Mouse (Mus musculus) gastrocnemius, adult 2 months (tissue): ENCODE data around the gene Pde6g. TPM values are rescaled to one million over a fixed set of nuclear protein-coding genes. Genes with fewer than 3 reads are reported as not detected.
"Not testable (repeated sequence)": the region's sequence is repeated elsewhere in the genome, so short reads cannot be mapped to it uniquely, and the experiment has no call there.

Source experiments
- DNase-seq: peaks from one replicate; pipeline ENCODE4 v3.0.0; 2022
- H3K27ac ChIP-seq: fragments of 200-600 bp; 2 replicates; pipeline ENCODE4 v1.8.1; 2022; ENCODE audit warnings: mild to moderate bottlenecking
- H3K4me3 ChIP-seq: fragments of 200-600 bp; 2 replicates; pipeline ENCODE4 v1.8.1; 2022; ENCODE audit warnings: mild to moderate bottlenecking, moderate library complexity
- CTCF ChIP-seq: fragments of 200-600 bp; IDR thresholded peaks from 2 replicates; pipeline ENCODE4 v1.8.1; 2022; ENCODE audit warnings: antibody characterized with exemption, mild to moderate bottlenecking, moderate library complexity
- intact Hi-C: fragments of 180-260 bp; cut with DNase I; formaldehyde crosslinking; loops from one replicate; pipeline ENCODE4 v1.15.1; 2025
- total RNA-seq, 2 experiments: library from RNA; stranded (reverse); gene quantifications; 2 replicates each; pipeline ENCODE4 v1.2.3; 2021

Gene Pde6g
- total RNA-seq, 2 experiments from 2014 or later = 0.41 to 1.2 TPM

GRCm38 (mm10) chr11:120437857-120438385 is 15.4 kb downstream of the Pde6g start:
- no peak for DNase-seq
- peak overlapping the region; percentile 95 for H3K27ac ChIP-seq
- intact Hi-C loops = no loop called here
- peak overlapping the region; percentile 97 for H3K4me3 ChIP-seq
- no peak for TF ChIP-seq CTCF

- peak; percentile 93 for DNase-seq
- peak within 1 kb of the TSS; percentile 97 for H3K4me3 ChIP-seq
- H3K27ac ChIP-seq = peak within 1 kb of the TSS; percentile 95
- intact Hi-C loops = no loop called here
- peak; percentile 29; the same call in 1 of the 2 replicates for TF ChIP-seq CTCF
These were observed 16.0 kb downstream of the Pde6g start, which contains the start of gene Nploc4 for GRCm38 (mm10) chr11:120437152-120437856. TSS of gene Nploc4 (minus strand) at chr11:120437708.

GRCm38 (mm10) chr11:120426727-120427126 is 26.6 kb downstream of the Pde6g start:
- no peak for TF ChIP-seq CTCF
- intact Hi-C loops = no loop called here
- no peak overlapping the region for H3K4me3 ChIP-seq
- H3K27ac ChIP-seq = no peak overlapping the region
- DNase-seq = no peak

- DNase-seq = peak; percentile 72
- Histone ChIP-seq H3K27ac (peak overlapping the region; percentile 87), H3K4me3 (no peak overlapping the region)
- TF ChIP-seq CTCF = peak; percentile 87
- intact Hi-C loops = loop anchor here (2.0 to 5.0 kb wide), 2 partner anchors 36 to 65 kb away; no protein-coding TSS in a partner anchor
These were observed 29.6 kb downstream of the Pde6g start for GRCm38 (mm10) chr11:120423569-120424295.

GRCm38 (mm10) chr11:120422651-120423568 is 30.4 kb downstream of the Pde6g start:
- peak; percentile 57 for DNase-seq
- intact Hi-C loops = loop anchor here (2.0 to 5.0 kb wide), 2 partner anchors 36 to 64 kb away; no protein-coding TSS in a partner anchor
- Histone ChIP-seq H3K27ac (peak overlapping the region; percentile 87), H3K4me3 (no peak overlapping the region)
- no peak for TF ChIP-seq CTCF

DNA sequence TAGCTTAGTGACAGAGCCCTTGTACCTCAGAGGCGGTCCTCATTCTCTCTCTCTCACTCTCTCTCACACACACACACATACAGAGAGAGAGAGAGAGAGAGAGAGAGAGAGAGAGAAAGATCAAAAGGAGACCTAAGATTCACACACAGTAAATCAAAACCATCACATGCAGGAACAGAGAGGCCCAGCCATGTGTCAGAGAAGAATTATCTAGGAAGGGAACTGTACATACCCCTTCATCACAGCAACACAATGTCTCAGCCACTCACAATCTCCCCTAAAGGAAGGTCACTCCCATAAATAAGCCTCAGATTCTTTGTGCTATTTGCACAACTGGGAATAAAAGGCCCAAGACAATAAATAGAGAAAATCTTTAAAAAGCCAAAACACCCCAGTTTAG is 34.7 kb downstream of the Pde6g start:
- TF ChIP-seq CTCF = no peak
- DNase-seq = no peak
- Histone ChIP-seq H3K27ac (no peak overlapping the region), H3K4me3 (no peak overlapping the region)
- intact Hi-C loops = no loop called here

- Histone ChIP-seq H3K4me3 (no peak overlapping the region), H3K27ac (no peak overlapping the region)
- intact Hi-C loops = loop anchor here (2.0 kb wide), 1 partner anchor 17 kb away; no protein-coding TSS in a partner anchor
- no peak for DNase-seq
- TF ChIP-seq CTCF = no peak
These were observed 35.4 kb downstream of the Pde6g start for GRCm38 (mm10) chr11:120417852-120418251.

DNA sequence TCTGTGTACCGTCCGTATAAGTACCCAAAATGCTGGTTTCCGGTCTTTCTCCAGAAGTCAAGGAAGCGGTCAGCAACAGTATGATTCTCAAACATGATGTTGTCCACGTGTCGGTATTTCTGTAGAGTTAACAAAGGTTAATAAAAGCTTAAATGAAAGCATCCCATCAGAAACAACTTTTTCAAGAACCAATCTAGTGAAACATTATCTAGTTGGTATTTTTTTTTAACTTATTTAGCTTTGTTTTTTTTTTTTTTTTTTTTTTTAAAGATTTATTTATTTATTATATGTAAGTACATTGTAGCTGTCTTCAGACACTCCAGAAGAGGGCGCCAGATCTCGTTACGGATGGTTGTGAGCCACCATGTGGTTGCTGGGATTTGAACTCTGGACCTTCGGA is 39.7 kb downstream of the Pde6g start:
- DNase-seq, H3K4me3 ChIP-seq, intact Hi-C loops, H3K27ac ChIP-seq: not testable (repeated sequence)

GRCm38 (mm10) chr11:120406445-120406844 is 46.9 kb downstream of the Pde6g start:
- Histone ChIP-seq H3K4me3 (no peak overlapping the region), H3K27ac (no peak overlapping the region)
- TF ChIP-seq CTCF = no peak
- DNase-seq = no peak
- intact Hi-C loops = no loop called here

- Histone ChIP-seq H3K4me3 (no peak overlapping the region), H3K27ac (no peak overlapping the region)
- no peak for TF ChIP-seq CTCF
- DNase-seq = no peak
- intact Hi-C loops = no loop called here
These were observed 47.4 kb downstream of the Pde6g start for GRCm38 (mm10) chr11:120405867-120406266.

DNA sequence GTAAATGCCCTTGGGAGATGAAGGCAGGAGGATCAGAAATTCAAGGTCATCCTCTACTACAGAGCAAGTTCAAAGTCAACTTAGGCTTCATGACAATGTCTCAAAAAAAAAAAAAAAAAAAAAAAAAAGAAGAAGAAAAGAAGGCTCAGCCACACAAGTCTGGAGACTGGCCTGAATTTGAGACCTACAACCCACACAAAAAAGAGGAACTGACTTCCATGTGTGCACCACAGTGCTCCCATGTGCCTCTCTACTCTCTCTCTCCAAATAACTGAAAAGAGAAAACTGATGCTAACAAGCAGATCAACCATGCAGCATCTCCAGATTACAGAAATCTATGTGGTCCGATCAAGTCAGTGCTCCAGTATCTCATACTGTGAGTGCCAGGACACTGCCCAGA is 48.5 kb downstream of the Pde6g start:
- no peak for DNase-seq
- TF ChIP-seq CTCF = no peak
- no peak overlapping the region for H3K4me3 ChIP-seq
- intact Hi-C loops = no loop called here
- H3K27ac ChIP-seq = no peak overlapping the region

- no peak overlapping the region for H3K27ac ChIP-seq
- H3K4me3 ChIP-seq = no peak overlapping the region
- intact Hi-C loops = no loop called here
- no peak for DNase-seq
- TF ChIP-seq CTCF = no peak
These were observed 54.0 kb downstream of the Pde6g start for GRCm38 (mm10) chr11:120399319-120399718.

Other genes with a start within 250 kb of the Pde6g start
- gene Bahcc1, start 220.6 kb downstream of the Pde6g start, total RNA-seq = 1 to 10 TPM; 3.5 to 5.3 TPM
- 100 to 1,000 TPM; 201 to 262 TPM for gene Actg1, start 105.0 kb downstream of the Pde6g start, total RNA-seq
- under 1 TPM in 1 of 2 experiments, not detected in 1; 0.87 TPM for gene Fscn2, start 92.0 kb downstream of the Pde6g start, total RNA-seq
- 10 to 100 TPM; 18.5 to 18.8 TPM for gene Faap100, start 74.7 kb downstream of the Pde6g start, total RNA-seq
- 10 to 100 TPM; 75.8 to 94.9 TPM for gene Nploc4, start 15.8 kb downstream of the Pde6g start, total RNA-seq
- 1 to 10 TPM in 1 of 2 experiments, not detected in 1; 1.1 TPM for gene Tspan10, start 10.9 kb downstream of the Pde6g start, total RNA-seq
- gene Oxld1, start 4.6 kb upstream of the Pde6g start, total RNA-seq = 10 to 100 TPM; 19.1 to 31.8 TPM
- gene Ccdc137, start 4.6 kb upstream of the Pde6g start, total RNA-seq = 1 to 10 TPM; 5.2 to 7.2 TPM
- gene Arl16, start 14.1 kb upstream of the Pde6g start, total RNA-seq = 1 to 10 TPM; 5.6 to 6.3 TPM
- gene Mrpl12, start 31.1 kb upstream of the Pde6g start, total RNA-seq = 100 to 1,000 TPM; 120 to 177 TPM
- gene Slc25a10, start 38.3 kb upstream of the Pde6g start, total RNA-seq = 1 to 10 TPM; 2.8 to 4.1 TPM
- under 1 TPM in 1 of 2 experiments, not detected in 1; 0.33 TPM for gene Gcgr, start 77.2 kb upstream of the Pde6g start, total RNA-seq
- 10 to 100 TPM; 21.7 to 22.1 TPM for gene Mcrip1, start 96.2 kb upstream of the Pde6g start, total RNA-seq
- 100 to 1,000 TPM; 188 to 418 TPM for gene Ppp1r27, start 97.6 kb upstream of the Pde6g start, total RNA-seq
- 100 to 1,000 TPM; 201 to 240 TPM for gene P4hb, start 119.8 kb upstream of the Pde6g start, total RNA-seq
- 10 to 100 TPM; 72.1 to 89.6 TPM for gene Arhgdia, start 128.1 kb upstream of the Pde6g start, total RNA-seq
- 10 to 100 TPM; 36.0 to 44.7 TPM for gene Alyref, start 144.9 kb upstream of the Pde6g start, total RNA-seq
- gene Anapc11, start 144.9 kb upstream of the Pde6g start, total RNA-seq = 10 to 100 TPM; 45.3 to 58.5 TPM
- gene Npb, start 155.0 kb upstream of the Pde6g start, total RNA-seq = under 1 TPM in 1 of 2 experiments, not detected in 1; 0.78 TPM
- gene Pcyt2, start 164.4 kb upstream of the Pde6g start, total RNA-seq = 10 to 100 TPM; 30.6 to 39.2 TPM
- gene Sirt7, start 171.7 kb upstream of the Pde6g start, total RNA-seq = 1 to 10 TPM; 4.1 to 4.7 TPM
- gene Mafg, start 180.1 kb upstream of the Pde6g start, total RNA-seq = 10 to 100 TPM; 53.1 to 68.2 TPM
- 1 to 10 TPM; 3.5 to 3.8 TPM for gene Pycr1, start 190.3 kb upstream of the Pde6g start, total RNA-seq
- gene Myadml2, start 194.7 kb upstream of the Pde6g start, total RNA-seq = 100 to 1,000 TPM; 109 to 157 TPM
- not detected for gene Notum, start 207.7 kb upstream of the Pde6g start, total RNA-seq
- 10 to 100 TPM; 31.2 to 32.4 TPM for gene Aspscr1, start 219.5 kb upstream of the Pde6g start, total RNA-seq